Mouse (Mus musculus) heart, postnatal 0 days (tissue): ENCODE results near the gene Elane.

ENCODE experiments used
- CTCF ChIP-seq: IDR thresholded peaks from 2 replicates; pipeline ENCODE4 v1.5.1; 2016; ENCODE audit warnings: antibody characterized with exemption, control low read depth, low read depth
- EP300 ChIP-seq: IDR thresholded peaks from 2 replicates; pipeline ENCODE4 v1.6.1; 2016; ENCODE audit warnings: antibody characterized with exemption, low read depth

DNA sequence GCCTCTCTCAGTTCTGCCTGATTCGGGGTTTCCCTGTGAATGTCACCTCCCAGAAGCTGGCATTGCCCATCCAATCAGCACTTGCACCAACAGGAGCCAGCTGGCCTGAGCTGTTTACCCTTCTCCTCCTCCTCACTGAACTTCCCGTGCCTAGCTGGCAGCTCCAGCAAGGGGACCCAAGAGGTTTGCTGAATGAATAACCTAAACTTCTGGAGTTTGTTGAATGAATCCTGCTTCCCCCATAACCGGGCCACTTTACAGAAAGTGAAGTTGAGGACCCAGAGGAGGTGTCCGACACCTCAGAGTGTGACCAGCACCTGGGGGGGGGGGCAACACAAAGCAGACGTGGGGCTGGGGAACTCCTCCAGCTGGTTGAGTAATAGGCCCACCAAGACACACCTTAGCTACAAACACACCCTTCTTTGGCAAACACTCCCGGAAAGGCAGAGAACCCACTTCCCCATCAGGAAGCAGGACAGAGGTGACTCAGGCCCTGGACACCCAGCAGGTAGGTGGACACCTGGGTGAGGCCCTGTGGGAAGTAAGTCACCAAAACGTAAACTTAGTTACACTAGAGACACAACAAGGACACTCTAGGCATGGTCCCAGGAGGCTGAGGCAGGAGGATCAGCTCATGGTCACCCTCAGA lies 29.0 kb downstream of the Elane start:
- TF ChIP-seq CTCF (no peak), EP300 (no peak)
